Mouse (Mus musculus): ENCODE data around the gene Ror1.

GRCm38 (mm10) chr4:100426101-100426500 is 330.5 kb downstream of the Ror1 start:
- TF ChIP-seq POLR2A (IDR thresholded peaks at IDR 0.05; ENCODE audit: borderline replicate concordance, extremely low read depth, low read depth, low read length) (no peak), CTCF (IDR thresholded peaks at IDR 0.05; ENCODE audit: insufficient read depth, low read length) (no peak)

Measured in lung, adult 2 months (tissue).